Comparison of ENCODE assay signal across 24 mouse cellular contexts in the genomic region with DNA sequence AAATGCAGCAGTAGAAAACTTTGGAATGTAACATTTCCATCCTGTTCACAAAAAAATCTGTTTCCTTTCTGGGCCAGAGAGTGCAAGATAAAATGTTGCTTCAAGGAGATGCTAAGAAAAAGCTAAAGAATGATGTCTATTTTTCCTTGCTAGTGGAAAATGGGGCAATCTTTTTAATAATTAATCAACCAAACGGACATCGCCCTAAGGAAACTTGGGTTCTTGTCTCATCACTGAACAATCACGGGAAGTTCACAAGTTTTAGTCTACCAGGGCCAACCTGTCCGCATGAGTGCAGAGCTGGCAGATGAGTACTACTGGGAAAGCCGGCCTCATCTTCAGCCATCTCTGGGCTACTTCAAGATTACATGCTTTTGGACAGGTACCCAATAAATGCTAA. TPM values are rescaled to one million over a fixed set of nuclear protein-coding genes. Genes with fewer than 3 reads are reported as not detected.
DNase-seq lines count a peak whose midpoint lies in the region; ATAC-seq and TF ChIP-seq lines count a peak whose summit lies in the region.
"Had no signal": no experiment of that assay in that cellular context is flagged by ENCODE, and none has a peak within 500 bp of the region (broad histone marks: within the 10 kb centered on the region; RNA-seq: fewer than 3 reads in every experiment).

No protein-coding gene starts in this region.

- no peak for ATAC-seq in forebrain, embryonic 14.5 days
- ATAC-seq: CD4-positive, CD25-positive, alpha-beta regulatory T cell, adult 4 months; forebrain, embryonic 16.5 days had no signal

- H3K36me3 ChIP-seq in kidney, adult 2 months (ENCODE audit: control insufficient read depth, insufficient read depth, low read length), result no peaks in the 10 kb centered on the region
- no peaks in the 10 kb centered on the region for H3K36me3 ChIP-seq in forebrain, embryonic 14.5 days (ENCODE audit: control insufficient read depth, insufficient read depth, low read length)
- H3K36me3 ChIP-seq: embryonic facial prominence, embryonic 15.5 days; forebrain, embryonic 10.5 days; G1E; hindbrain, embryonic 10.5 days; hindbrain, embryonic 15.5 days had no signal

- TF ChIP-seq POLR2A in kidney, adult 2 months (IDR thresholded peaks at IDR 0.05; ENCODE audit: low read depth, low read length), result no peak

- 38% methylated on average over 5 of the region's 5 CpGs for WGBS in kidney, adult 2 months
- 96% methylated on average over 5 of the region's 5 CpGs for WGBS in forebrain, embryonic 14.5 days

- intact Hi-C loops in heart, postnatal 25 days (cut with DNase I), result no loop called here

- H3K9ac ChIP-seq in forebrain, embryonic 14.5 days (ENCODE audit: low read length), result no peak overlapping the region
- H3K9ac ChIP-seq: embryonic facial prominence, embryonic 15.5 days; hindbrain, embryonic 15.5 days had no signal

- H3K9me3 ChIP-seq in forebrain, embryonic 14.5 days (replicated peaks; ENCODE audit: control insufficient read depth, low read length), result no peaks in the 10 kb centered on the region
- H3K9me3 ChIP-seq: embryonic facial prominence, embryonic 15.5 days; forebrain, embryonic 10.5 days; hindbrain, embryonic 10.5 days; hindbrain, embryonic 15.5 days had no signal

- no peak overlapping the region for H3K27ac ChIP-seq in kidney, adult 2 months (ENCODE audit: insufficient read depth, low read depth, low read length)
- H3K27ac ChIP-seq in layer of hippocampus, adult 2 months, result no peak overlapping the region
- H3K27ac ChIP-seq in forebrain, embryonic 14.5 days (ENCODE audit: low read depth, low read length), result no peak overlapping the region
- H3K27ac ChIP-seq: embryonic facial prominence, embryonic 15.5 days; forebrain, embryonic 10.5 days; hindbrain, embryonic 10.5 days; hindbrain, embryonic 15.5 days had no signal

- no peak for TF ChIP-seq CTCF in kidney, adult 2 months (conservative IDR thresholded peaks at IDR 0.05; ENCODE audit: insufficient read depth, insufficient read length, low read depth, low read length)
- no peak for TF ChIP-seq CTCF in layer of hippocampus, adult 2 months (conservative IDR thresholded peaks at IDR 0.05)

- no peak overlapping the region for H3K4me2 ChIP-seq in forebrain, embryonic 14.5 days (ENCODE audit: low read length)
- H3K4me2 ChIP-seq: embryonic facial prominence, embryonic 15.5 days; hindbrain, embryonic 15.5 days had no signal

- no peaks in the 10 kb centered on the region for H3K27me3 ChIP-seq in kidney, adult 2 months (replicated peaks; ENCODE audit: control insufficient read depth, insufficient read depth, low read length)
- H3K27me3 ChIP-seq in forebrain, embryonic 14.5 days (replicated peaks; ENCODE audit: control insufficient read depth, insufficient read depth, low read length), result no peaks in the 10 kb centered on the region
- H3K27me3 ChIP-seq: embryonic facial prominence, embryonic 15.5 days; hindbrain, embryonic 15.5 days had no signal

- peaks cover 11% of the 10 kb centered on the region; the same call in 1 of the 2 replicates for H3K4me1 ChIP-seq in kidney, adult 2 months (ENCODE audit: control insufficient read depth, insufficient read depth, low read length)
- no peaks in the 10 kb centered on the region for H3K4me1 ChIP-seq in forebrain, embryonic 14.5 days (ENCODE audit: control insufficient read depth, insufficient read depth, low read length)
- H3K4me1 ChIP-seq: embryonic facial prominence, embryonic 15.5 days; forebrain, embryonic 10.5 days; hindbrain, embryonic 10.5 days; hindbrain, embryonic 15.5 days had no signal

- H3K4me3 ChIP-seq in kidney, adult 2 months (ENCODE audit: insufficient read depth, low read depth, low read length), result no peak overlapping the region
- no peak overlapping the region for H3K4me3 ChIP-seq in layer of hippocampus, adult 2 months
- no peak overlapping the region for H3K4me3 ChIP-seq in forebrain, embryonic 14.5 days (ENCODE audit: low read depth, low read length)
- H3K4me3 ChIP-seq: embryonic facial prominence, embryonic 15.5 days; erythroblast, embryonic 14.5 days; forebrain, embryonic 10.5 days; hindbrain, embryonic 10.5 days; hindbrain, embryonic 15.5 days had no signal

- peak; percentile 88 for DNase-seq in heart, adult 11 months
- no peak for DNase-seq in heart, postnatal 25 days (ENCODE audit: low spot score)
- DNase-seq in kidney, adult 2 months, result peak; percentile 89
- no peak for DNase-seq in kidney, postnatal 4 days
- peak; percentile 86 for DNase-seq in kidney, adult 9 months
- peak; percentile 51 for DNase-seq in kidney, postnatal 10 days
- DNase-seq in layer of hippocampus, adult 2 months (ENCODE audit: low spot score in 2 of 2), result no peak
- no peak for DNase-seq in forebrain, embryonic 14.5 days (ENCODE audit: low spot score)
- DNase-seq: adrenal gland, postnatal 10 days; B cell, adult 2 months; cerebellum, adult 11 months; cerebellum, adult 8-10 months; cerebellum, postnatal 14 days; embryo, embryonic 11 days; gastrocnemius, postnatal 10 days; heart, postnatal 14 days had no signal

RNA-seq across cellular contexts. Expression of a gene that starts 34.7 kb away (rescaled TPM):
- total RNA-seq in heart, postnatal 25 days (2021), result 100 to 1,000 TPM in 1 of 2 experiments, 10 to 100 TPM in 1; 99.6 to 111 TPM
- polyA plus RNA-seq in kidney, adult 2 months (2012; rRNA removed), result 83.6 and 104 TPM in 2 replicates
- 10 to 100 TPM; 18.7 to 23.6 TPM for total RNA-seq in layer of hippocampus, adult 2 months (2021)
- polyA plus RNA-seq in forebrain, embryonic 14.5 days (2014; fragmentation: Nextera tagmentation; extraction: Ambion mirVana), result 121 and 131 TPM in 2 replicates
- total RNA-seq: G1E had no signal
- polyA plus RNA-seq: G1E had no signal

Comparison
In these comparisons a context has a peak if more than half of its experiments do, and no peak if none do; other contexts are left out.
1. DNase-seq: peak in heart, adult 11 months (single experiment), kidney, adult 2 months (single experiment), kidney, adult 9 months (single experiment) and kidney, postnatal 10 days (single experiment); none in heart, postnatal 25 days (single experiment), kidney, postnatal 4 days (0 of 2), layer of hippocampus, adult 2 months (0 of 2) and forebrain, embryonic 14.5 days (single experiment).
2. RNA of a gene that starts 34.7 kb away (total RNA-seq): 99.6 to 111 TPM in heart, postnatal 25 days; 18.7 to 23.6 TPM in layer of hippocampus, adult 2 months; every median in the first group is over 4 times any median in the second.